12 mouse cellular contexts compared by ENCODE assay signal in genomic region chr5:64296328-64296727, GRCm38 (mm10).
DNase-seq lines count a peak whose midpoint lies in the region; ATAC-seq and TF ChIP-seq lines count a peak whose summit lies in the region.
"Had no signal": no experiment of that assay in that cellular context is flagged by ENCODE, and none has a peak within 500 bp of the region (broad histone marks: within the 10 kb centered on the region; RNA-seq: fewer than 3 reads in every experiment).

No protein-coding gene starts in this region.

- 86% methylated on average over 7 of the region's 7 CpGs for WGBS in hindbrain, embryonic 10.5 days
- WGBS in hindbrain, embryonic 13.5 days = 90% methylated on average over 7 of the region's 7 CpGs
- WGBS in lung, embryonic 14.5 days = 76% methylated on average over 7 of the region's 7 CpGs
- WGBS in heart, embryonic 15.5 days = 69% methylated on average over 7 of the region's 7 CpGs

- no peak overlapping the region for H3K4me2 ChIP-seq in hindbrain, embryonic 13.5 days
- H3K4me2 ChIP-seq in lung, embryonic 14.5 days = no peak overlapping the region
- no peak overlapping the region for H3K4me2 ChIP-seq in heart, embryonic 15.5 days
- H3K4me2 ChIP-seq: neural tube, embryonic 12.5 days had no signal

- peaks cover 47% of the 10 kb centered on the region for H3K4me1 ChIP-seq in hindbrain, embryonic 10.5 days (replicated peaks)
- H3K4me1 ChIP-seq in hindbrain, embryonic 13.5 days (replicated peaks) = peaks cover 25% of the 10 kb centered on the region
- H3K4me1 ChIP-seq in lung, embryonic 14.5 days (ENCODE audit: insufficient read depth) = peaks cover 4% of the 10 kb centered on the region; the same call in 1 of the 2 replicates
- H3K4me1 ChIP-seq in heart, embryonic 15.5 days (replicated peaks) = peaks cover 25% of the 10 kb centered on the region

- H3K27me3 ChIP-seq in hindbrain, embryonic 10.5 days (ENCODE audit: insufficient read depth, poor library complexity, severe bottlenecking) = no peaks in the 10 kb centered on the region
- H3K27me3 ChIP-seq in hindbrain, embryonic 13.5 days = no peaks in the 10 kb centered on the region
- H3K27me3 ChIP-seq in lung, embryonic 14.5 days (ENCODE audit: insufficient read depth, low read length) = no peaks in the 10 kb centered on the region
- H3K27me3 ChIP-seq in heart, embryonic 15.5 days = no peaks in the 10 kb centered on the region
- H3K27me3 ChIP-seq: neural tube, embryonic 12.5 days had no signal

- no peak overlapping the region for H3K4me3 ChIP-seq in hindbrain, embryonic 10.5 days
- no peak overlapping the region for H3K4me3 ChIP-seq in hindbrain, embryonic 13.5 days
- H3K4me3 ChIP-seq in lung, embryonic 14.5 days (ENCODE audit: low read depth, low read length) = no peak overlapping the region
- no peak overlapping the region for H3K4me3 ChIP-seq in heart, embryonic 15.5 days
- H3K4me3 ChIP-seq: neural tube, embryonic 12.5 days had no signal

- peak overlapping the region; percentile 59; the same call in 1 of the 2 replicates for H3K27ac ChIP-seq in hindbrain, embryonic 10.5 days
- no peak overlapping the region for H3K27ac ChIP-seq in hindbrain, embryonic 13.5 days
- H3K27ac ChIP-seq in lung, embryonic 14.5 days (ENCODE audit: low read depth) = peak overlapping the region; percentile 44; the same call in 1 of the 2 replicates
- peak overlapping the region; percentile 21; the same call in 1 of the 2 replicates for H3K27ac ChIP-seq in heart, embryonic 15.5 days
- H3K27ac ChIP-seq: neural tube, embryonic 12.5 days had no signal

- TF ChIP-seq CTCF in lung, embryonic 14.5 days (IDR thresholded peaks at IDR 0.05; ENCODE audit: low read depth) = no peak

- H3K36me3 ChIP-seq in hindbrain, embryonic 10.5 days = peaks cover 32% of the 10 kb centered on the region
- H3K36me3 ChIP-seq in hindbrain, embryonic 13.5 days = 0 out of 2 replicates have a peak, but pooled peaks cover 6% of the 10 kb centered on the region
- peaks cover 32% of the 10 kb centered on the region for H3K36me3 ChIP-seq in lung, embryonic 14.5 days (ENCODE audit: insufficient read depth)
- peaks cover 10% of the 10 kb centered on the region for H3K36me3 ChIP-seq in heart, embryonic 15.5 days

- no peaks in the 10 kb centered on the region for H3K9me3 ChIP-seq in hindbrain, embryonic 10.5 days
- H3K9me3 ChIP-seq in hindbrain, embryonic 13.5 days = no peaks in the 10 kb centered on the region
- H3K9me3 ChIP-seq in lung, embryonic 14.5 days (ENCODE audit: low read depth, low read length) = no peaks in the 10 kb centered on the region
- no peaks in the 10 kb centered on the region for H3K9me3 ChIP-seq in heart, embryonic 15.5 days (replicated peaks)
- H3K9me3 ChIP-seq: neural tube, embryonic 12.5 days had no signal

- no peak for DNase-seq in hindbrain, embryonic 10.5 days (ENCODE audit: low spot score)
- no peak for DNase-seq in lung, embryonic 14.5 days
- no peak for DNase-seq in lung, adult 18-20 months
- DNase-seq in lung, postnatal 10 days = peak; percentile 33
- no peak for DNase-seq in left cerebral cortex, postnatal 10 days (ENCODE audit: extremely low spot score in 1 of 2, low spot score in 2 of 2)
- DNase-seq in natural killer cell, adult 2 months (ENCODE audit: low spot score in 2 of 2) = no peak
- DNase-seq: cerebellum, postnatal 25 days; right cerebral cortex, postnatal 25 days; thymus, adult 18-20 months had no signal

- no peak overlapping the region for H3K9ac ChIP-seq in hindbrain, embryonic 13.5 days
- H3K9ac ChIP-seq in lung, embryonic 14.5 days = no peak overlapping the region
- H3K9ac ChIP-seq in heart, embryonic 15.5 days = no peak overlapping the region
- H3K9ac ChIP-seq: neural tube, embryonic 12.5 days had no signal

- intact Hi-C loops in left cerebral cortex, postnatal 10 days (cut with DNase I) = no loop called here

- ATAC-seq in hindbrain, embryonic 13.5 days (ENCODE audit: low FRiP score) = no peak
- ATAC-seq in lung, embryonic 14.5 days (ENCODE audit: insufficient read depth) = no peak
- no peak; the same call in 1 of the 2 replicates for ATAC-seq in heart, embryonic 15.5 days (replicated peaks; ENCODE audit: insufficient number of reproducible peaks, insufficient read depth, low FRiP score, low read depth)
